8 mouse cellular contexts compared by ENCODE assay signal in genomic region chr8:106704901-106705321, GRCm38 (mm10). TPM values are rescaled to one million over a fixed set of nuclear protein-coding genes. Genes with fewer than 3 reads are reported as not detected.
DNase-seq lines count a peak whose midpoint lies in the region; ATAC-seq and TF ChIP-seq lines count a peak whose summit lies in the region.

No protein-coding gene starts in this region.

- H3K27me3 ChIP-seq in intestine, postnatal 0 days (replicated peaks; ENCODE audit: control insufficient read depth, insufficient read depth, low read length), result no peaks in the 10 kb centered on the region
- H3K27me3 ChIP-seq in liver, adult 2 months (ENCODE audit: control insufficient read depth, insufficient read depth, low read length), result no peaks in the 10 kb centered on the region

- H3K4me1 ChIP-seq in intestine, postnatal 0 days (replicated peaks; ENCODE audit: control insufficient read depth, insufficient read depth, low read length), result no peaks in the 10 kb centered on the region
- H3K4me1 ChIP-seq in liver, adult 2 months (ENCODE audit: control insufficient read depth, insufficient read depth, low read length), result peaks cover 1% of the 10 kb centered on the region; the same call in 1 of the 2 replicates

- H3K27ac ChIP-seq in intestine, postnatal 0 days (ENCODE audit: low read depth, low read length), result peak overlapping the region; percentile 57; the same call in 1 of the 2 replicates
- H3K27ac ChIP-seq in liver, adult 2 months (replicated peaks; ENCODE audit: insufficient read depth, low read depth, low read length), result peak overlapping the region; percentile 78; the same call in 1 of the 2 replicates

- no peak for TF ChIP-seq CTCF in intestine, postnatal 0 days (IDR thresholded peaks at IDR 0.05; ENCODE audit: low read depth)
- no peak for TF ChIP-seq CTCF in liver, adult 2 months (IDR thresholded peaks at IDR 0.05; ENCODE audit: low read depth, low read length)

- DNase-seq in right cerebral cortex, adult 18-20 months, result peak; percentile 31
- DNase-seq in right cerebral cortex, postnatal 25 days, result no peak
- peak; percentile 99 for DNase-seq in heart, adult 11 months
- DNase-seq in liver, adult 2 months (ENCODE audit: extremely low read depth, low read depth, low spot score), result peak; percentile 41
- peak; percentile 48 for DNase-seq in ovary, postnatal 36 days (ENCODE audit: low spot score)
- DNase-seq in cerebellum, adult 18-20 months, result no peak
- DNase-seq in urinary bladder, adult 2 months (ENCODE audit: low spot score), result no peak

- WGBS in intestine, postnatal 0 days, result 50% methylated on average over 9 of the region's 9 CpGs
- 65% methylated on average over 9 of the region's 9 CpGs for WGBS in liver, adult 2 months

- no peak overlapping the region for H3K9ac ChIP-seq in intestine, postnatal 0 days (ENCODE audit: low read depth, low read length)
- H3K9ac ChIP-seq in liver, adult 2 months (ENCODE audit: low read depth, low read length), result no peak overlapping the region

- H3K79me2 ChIP-seq in liver, adult 2 months (ENCODE audit: control insufficient read depth, insufficient read depth, low read length), result no peaks in the 10 kb centered on the region

- peaks cover 8% of the 10 kb centered on the region; the same call in 1 of the 2 replicates for H3K36me3 ChIP-seq in intestine, postnatal 0 days (ENCODE audit: control insufficient read depth, insufficient read depth)
- H3K36me3 ChIP-seq in liver, adult 2 months (ENCODE audit: control insufficient read depth, insufficient read depth, low read length), result peaks cover 7% of the 10 kb centered on the region; the same call in 1 of the 2 replicates

- no peak overlapping the region for H3K4me2 ChIP-seq in intestine, postnatal 0 days (replicated peaks; ENCODE audit: low read depth)

- no peaks in the 10 kb centered on the region for H3K9me3 ChIP-seq in intestine, postnatal 0 days (ENCODE audit: control insufficient read depth)

- no peak for TF ChIP-seq POLR2A in liver, adult 2 months (IDR thresholded peaks at IDR 0.05; ENCODE audit: extremely low read depth, insufficient read depth, low read length)

- H3K4me3 ChIP-seq in intestine, postnatal 0 days (ENCODE audit: low read depth, low read length), result no peak overlapping the region
- no peak overlapping the region for H3K4me3 ChIP-seq in liver, adult 2 months (ENCODE audit: insufficient read depth, low read depth, low read length)

- ATAC-seq in intestine, postnatal 0 days, result peak; percentile 64

RNA-seq across cellular contexts. Expression of gene Tango6, which starts 22.0 kb away (rescaled TPM):
- polyA plus RNA-seq in intestine, postnatal 0 days (2015; fragmentation: Nextera tagmentation; extraction: Ambion mirVana), result 1.7 and 1.9 TPM in 2 replicates
- total RNA-seq in liver, adult 2 months (2014; rRNA removed), result 2.1 and 3.2 TPM in 2 replicates
- 3.4 and 4.0 TPM in 2 replicates for polyA plus RNA-seq in liver, adult 2 months (2012; rRNA removed)
- 4.4 and 5.0 TPM in 2 replicates for polyA plus RNA-seq in urinary bladder, adult 2 months (2012; rRNA removed)

Comparison
In these comparisons a context has a peak if more than half of its experiments do, and no peak if none do; other contexts are left out.
1. DNase-seq: peak in right cerebral cortex, adult 18-20 months (single experiment), heart, adult 11 months (single experiment), liver, adult 2 months (single experiment) and ovary, postnatal 36 days (single experiment); none in right cerebral cortex, postnatal 25 days (single experiment), cerebellum, adult 18-20 months (0 of 2) and urinary bladder, adult 2 months (single experiment).